Mouse (Mus musculus) embryonic fibroblast, embryonic 13.5 days (primary cell): ENCODE measurements around the gene Zfp536.

Source experiments
- CTCF ChIP-seq: IDR thresholded peaks from 2 replicates; pipeline ENCODE4 v1.5.1; 2011; ENCODE audit warnings: mild to moderate bottlenecking, control low read depth, low read length, moderate library complexity, borderline replicate concordance; ENCODE audit not compliant: insufficient read depth
- POLR2A ChIP-seq: IDR thresholded peaks from 2 replicates; pipeline ENCODE4 v1.6.1; 2011; ENCODE audit warnings: low read depth, mild to moderate bottlenecking, control low read depth, low read length, moderate library complexity

DNA sequence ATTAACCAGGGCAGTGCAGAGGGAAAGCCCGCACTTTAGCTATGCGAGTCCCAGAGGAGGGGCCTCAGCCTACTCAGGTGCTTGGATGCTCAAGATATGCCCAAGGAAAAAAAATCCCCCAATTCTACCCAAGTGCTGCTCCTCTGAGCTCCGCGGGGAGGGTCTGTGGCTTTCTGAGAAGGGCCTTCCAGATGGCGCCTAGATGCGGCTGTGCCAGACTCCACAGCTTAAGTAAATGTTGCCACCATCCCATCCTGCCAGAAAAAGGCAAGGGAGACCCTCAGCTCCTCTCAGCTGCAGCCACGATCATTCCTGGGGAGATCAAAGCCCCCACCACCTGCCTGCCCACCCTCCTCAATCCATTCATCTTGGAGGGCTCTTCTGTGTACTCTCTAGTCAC, 212.9 kb downstream of the Zfp536 start:
- no peak for TF ChIP-seq POLR2A
- TF ChIP-seq CTCF = no peak
